Mouse (Mus musculus) granulocyte monocyte progenitor cell, adult 5-6 weeks (primary cell): Measurements from ENCODE around the gene Smg6. TPM values are rescaled to one million over a fixed set of nuclear protein-coding genes. Genes with fewer than 3 reads are reported as not detected.

Experiments
- ATAC-seq: replicated peaks from 2 replicates; pipeline ENCODE4 v1.8.0; 2016; ENCODE audit warnings: mild to moderate bottlenecking, moderate TSS enrichment, inconsistent platforms; ENCODE audit not compliant: poor library complexity, severe bottlenecking
- total RNA-seq, 2 experiments: library from RNA; stranded (forward) in 1 of 2; stranded (reverse) in 1 of 2; fragments of 200-712, 200-1000 nt in 1 of 2; fragments of >200 nt in 1 of 2; fragmentation: Nextera tagmentation in 1 of 2; gene quantifications; 2 replicates each; pipeline ENCODE4 v1.2.3; 2014 to 2017

The Smg6 gene
- total RNA-seq, 2 experiments from 2014 or later: 26.1 to 26.8 TPM

GRCm38 (mm10) chr11:75034104-75034503, 108.5 kb downstream of the Smg6 start:
- no peak for ATAC-seq

- ATAC-seq: no peak
Measured at GRCm38 (mm10) chr11:75044333-75044732, 118.7 kb downstream of the Smg6 start.

- no peak for ATAC-seq
Measured at GRCm38 (mm10) chr11:75045822-75046221, 120.2 kb downstream of the Smg6 start.

- ATAC-seq: no peak
Measured at GRCm38 (mm10) chr11:75046638-75047037, 121.0 kb downstream of the Smg6 start.

- no peak for ATAC-seq
Measured at GRCm38 (mm10) chr11:75047066-75047465, 121.4 kb downstream of the Smg6 start.

- ATAC-seq: no peak
Measured at GRCm38 (mm10) chr11:75047736-75048407, 122.2 kb downstream of the Smg6 start.

GRCm38 (mm10) chr11:75049146-75049545, 123.5 kb downstream of the Smg6 start:
- ATAC-seq: no peak

- ATAC-seq: no peak
Measured at GRCm38 (mm10) chr11:75049807-75050206, 124.2 kb downstream of the Smg6 start.

- no peak for ATAC-seq
Measured at GRCm38 (mm10) chr11:75051239-75051638, 125.6 kb downstream of the Smg6 start.

- peak; percentile 33; the same call in 1 of the 2 replicates for ATAC-seq
Measured at GRCm38 (mm10) chr11:75051712-75052550, 126.3 kb downstream of the Smg6 start.

- no peak for ATAC-seq
Measured at GRCm38 (mm10) chr11:75053020-75053419, 127.4 kb downstream of the Smg6 start.

GRCm38 (mm10) chr11:75053722-75054121, 128.1 kb downstream of the Smg6 start:
- ATAC-seq: no peak

- ATAC-seq: no peak
Measured at GRCm38 (mm10) chr11:75054184-75054877, 128.7 kb downstream of the Smg6 start.

- ATAC-seq: no peak
Measured at GRCm38 (mm10) chr11:75054878-75055214, 129.2 kb downstream of the Smg6 start.

GRCm38 (mm10) chr11:75062650-75063049, 137.0 kb downstream of the Smg6 start:
- ATAC-seq: no peak

GRCm38 (mm10) chr11:75064266-75064665, 138.6 kb downstream of the Smg6 start:
- no peak for ATAC-seq

- peak; percentile 90 for ATAC-seq
Measured at GRCm38 (mm10) chr11:75071352-75071751, 145.7 kb downstream of the Smg6 start.

GRCm38 (mm10) chr11:75072932-75073625, 147.5 kb downstream of the Smg6 start:
- peak; percentile 34 for ATAC-seq

- ATAC-seq: no peak
Measured at GRCm38 (mm10) chr11:75073696-75074095, 148.1 kb downstream of the Smg6 start.

- no peak for ATAC-seq
Measured at GRCm38 (mm10) chr11:75074543-75074942, 148.9 kb downstream of the Smg6 start.

GRCm38 (mm10) chr11:75078616-75079015, 153.0 kb downstream of the Smg6 start:
- no peak for ATAC-seq
